Mouse (Mus musculus) embryo, embryonic 9.5 days (tissue): Measurements from ENCODE around the gene Raet1e.
"Not testable (repeated sequence)": the region's sequence is repeated elsewhere in the genome, so short reads cannot be mapped to it uniquely, and the experiment has no call there.

Source experiments
- DNase-seq: peaks from one replicate; pipeline ENCODE4 v3.0.0-alpha.2; 2017; ENCODE audit errors: extremely low spot score

Gene Raet1e

GRCm38 (mm10) chr10:22165328-22166003, 7.1 kb downstream of the Raet1e start:
- not testable (repeated sequence) for DNase-seq

- DNase-seq, result not testable (repeated sequence)
Measured at GRCm38 (mm10) chr10:22166025-22166424, 7.7 kb downstream of the Raet1e start.

GRCm38 (mm10) chr10:22167061-22167460, 8.7 kb downstream of the Raet1e start:
- not testable (repeated sequence) for DNase-seq

- not testable (repeated sequence) for DNase-seq
Measured at GRCm38 (mm10) chr10:22169116-22169515, 10.7 kb downstream of the Raet1e start.

- not testable (repeated sequence) for DNase-seq
Measured at GRCm38 (mm10) chr10:22172431-22173334, 14.3 kb downstream of the Raet1e start.

GRCm38 (mm10) chr10:22173335-22174189, 15.2 kb downstream of the Raet1e start:
- peak; percentile 8 for DNase-seq

- not testable (repeated sequence) for DNase-seq
Measured at GRCm38 (mm10) chr10:22174190-22174487, 15.8 kb downstream of the Raet1e start.

- not testable (repeated sequence) for DNase-seq
Measured at GRCm38 (mm10) chr10:22176515-22176914, 18.1 kb downstream of the Raet1e start.

GRCm38 (mm10) chr10:22191035-22191434, 32.7 kb downstream of the Raet1e start:
- peak; percentile 28 for DNase-seq

- not testable (repeated sequence) for DNase-seq
Measured at GRCm38 (mm10) chr10:22201352-22201751, 43.0 kb downstream of the Raet1e start.

- DNase-seq, result not testable (repeated sequence)
Measured at GRCm38 (mm10) chr10:22202784-22203583, 44.6 kb downstream of the Raet1e start.

- DNase-seq, result not testable (repeated sequence)
Measured at GRCm38 (mm10) chr10:22206443-22206842, 48.1 kb downstream of the Raet1e start.

- peak; percentile 3 for DNase-seq
Measured at GRCm38 (mm10) chr10:22212012-22212696, 53.8 kb downstream of the Raet1e start.

GRCm38 (mm10) chr10:22223474-22224349, 65.3 kb downstream of the Raet1e start:
- DNase-seq, result not testable (repeated sequence)

GRCm38 (mm10) chr10:22265060-22265459, 106.7 kb downstream of the Raet1e start:
- no peak for DNase-seq

GRCm38 (mm10) chr10:22270879-22271786, 112.8 kb downstream of the Raet1e start:
- not testable (repeated sequence) for DNase-seq

GRCm38 (mm10) chr10:22272914-22273683, 114.7 kb downstream of the Raet1e start:
- peak; percentile 19 for DNase-seq
